Mouse (Mus musculus) embryonic facial prominence, embryonic 14.5 days (tissue): ENCODE measurements around the gene Fam229a. TPM values are rescaled to one million over a fixed set of nuclear protein-coding genes. Genes with fewer than 3 reads are reported as not detected.
A peak's percentile ranks its signal among the peaks of the same experiment; 100 is the strongest.

Source experiments
- ATAC-seq: fragments of 200-750 bp; cut with Nextera tagmentation; 2 replicates; pipeline ENCODE4 v1.8.0; 2017; ENCODE audit warnings: low read depth, moderate number of reproducible peaks, moderate TSS enrichment
- DNase-seq: peaks from one replicate; pipeline ENCODE4 v3.0.0-alpha.2; 2015; ENCODE audit warnings: low spot score
- H3K27ac ChIP-seq: fragments of 300-500 bp; sonication (generic); replicated peaks from 2 replicates; pipeline ENCODE4 v1.5.1; 2014; ENCODE audit warnings: low read depth, mild to moderate bottlenecking, low read length, moderate library complexity
- H3K27me3 ChIP-seq: fragments of 300-500 bp; sonication (generic); replicated peaks from 2 replicates; pipeline ENCODE4 v1.6.1; 2014; ENCODE audit warnings: low read length; ENCODE audit not compliant: control insufficient read depth, insufficient read depth
- H3K36me3 ChIP-seq: fragments of 300-500 bp; sonication (generic); 2 replicates; pipeline ENCODE4 v1.6.1; 2014; ENCODE audit warnings: low read length, mixed read lengths; ENCODE audit not compliant: control insufficient read depth, insufficient read depth
- H3K4me1 ChIP-seq: fragments of 300-500 bp; sonication (generic); 2 replicates; pipeline ENCODE4 v1.6.1; 2014; ENCODE audit warnings: antibody characterized with exemption, low read length; ENCODE audit not compliant: control insufficient read depth, insufficient read depth
- H3K4me2 ChIP-seq: fragments of 300-500 bp; sonication (generic); 2 replicates; pipeline ENCODE4 v1.6.1; 2014; ENCODE audit warnings: low read depth, mild to moderate bottlenecking, low read length, moderate library complexity, mixed read lengths
- H3K4me3 ChIP-seq: fragments of 300-500 bp; sonication (generic); 2 replicates; pipeline ENCODE4 v1.5.1; 2014; ENCODE audit warnings: low read depth, mild to moderate bottlenecking, low read length
- H3K9ac ChIP-seq: fragments of 300-500 bp; sonication (generic); 2 replicates; pipeline ENCODE4 v1.6.1; 2014; ENCODE audit warnings: low read depth, mild to moderate bottlenecking, low read length, moderate library complexity, mixed read lengths
- H3K9me3 ChIP-seq: fragments of 300-500 bp; sonication (generic); 2 replicates; pipeline ENCODE4 v1.6.1; 2016; ENCODE audit warnings: low read length; ENCODE audit not compliant: control insufficient read depth
- WGBS: fragments of 180-500 bp; shearing (Covaris S2); extraction: QIAGEN DNeasy Blood & Tissue Kit; methylation state at CpG from one replicate; pipeline ENCODE4 v1.1.7; 2014; 5-methylcytosine and 5-hydroxymethylcytosine counted together
- polyA plus RNA-seq: library from polyadenylated mRNA; unstranded; fragments of >200 nt; fragmentation: Nextera tagmentation; extraction: Ambion mirVana; gene quantifications from 2 replicates; pipeline ENCODE4 v1.2.1, GENCODE M21; 2014

The Fam229a gene
- polyA plus RNA-seq = not detected in 2 replicates

DNA sequence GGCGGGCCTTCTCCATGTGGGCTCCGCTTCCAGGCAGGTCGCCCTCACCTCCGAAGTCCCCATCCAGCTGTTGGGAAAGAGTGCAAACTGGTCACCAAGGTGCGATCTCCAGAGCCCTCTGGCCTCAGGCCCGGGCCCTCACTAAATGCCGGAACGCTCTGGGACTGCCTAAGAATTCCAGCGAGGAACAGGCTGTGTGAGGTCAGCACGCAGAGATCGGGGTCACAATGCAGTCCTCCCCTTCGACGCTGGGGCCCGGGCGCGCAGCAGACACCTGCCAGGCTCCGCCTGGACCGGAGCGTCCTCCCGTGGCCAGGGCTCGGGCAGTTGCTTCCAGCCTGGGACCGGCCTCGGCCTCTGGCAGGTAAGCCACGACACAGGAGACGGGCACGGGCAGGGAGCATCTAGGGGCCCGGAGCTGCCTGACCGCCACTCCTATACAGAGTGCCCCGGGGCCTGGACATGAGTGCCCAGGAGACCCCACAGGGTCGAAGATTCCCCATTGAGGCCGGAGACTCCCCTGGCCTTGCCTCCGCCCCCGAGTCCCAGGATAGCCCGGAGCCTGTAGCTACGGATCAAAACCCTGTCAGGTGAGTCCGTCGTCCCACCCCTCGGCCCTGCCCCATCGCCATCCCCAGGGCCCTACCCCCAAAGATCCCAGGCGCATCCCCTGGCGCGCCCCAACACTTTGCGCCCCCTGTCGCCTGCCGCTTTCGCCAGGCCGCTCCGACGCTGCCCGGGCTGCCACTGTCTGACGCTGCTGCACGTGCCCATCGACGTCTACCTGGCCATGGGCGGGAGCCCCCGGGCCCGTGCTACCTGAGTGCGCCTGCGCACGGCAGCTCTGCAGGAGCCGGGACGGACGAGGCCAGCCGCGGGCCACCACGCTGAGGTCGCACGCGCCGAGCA lies at the start of gene Fam229a, which contains the start of gene Tssk3:
TSS of gene Fam229a (plus strand) at position 219 of the 909 bp plus-strand sequence.
TSS of gene Tssk3 (minus strand) at position 51 of the 909 bp plus-strand sequence.
- 3% methylated on average over 49 of the region's 70 CpGs for WGBS
- peaks cover 31% of the 10 kb centered on the region for H3K36me3 ChIP-seq
- no peak within 1 kb of the TSS for H3K27ac ChIP-seq
- no peaks in the 10 kb centered on the region for H3K4me1 ChIP-seq
- DNase-seq = peak; percentile 46
- peak within 1 kb of the TSS; percentile 69 for H3K4me2 ChIP-seq
- peak within 1 kb of the TSS; percentile 40 for H3K4me3 ChIP-seq
- no peaks in the 10 kb centered on the region for H3K9me3 ChIP-seq
- peak; percentile 41 for ATAC-seq
- H3K27me3 ChIP-seq = peaks cover 23% of the 10 kb centered on the region
- peak within 1 kb of the TSS; percentile 46; the same call in 1 of the 2 replicates for H3K9ac ChIP-seq

GRCm38 (mm10) chr4:129447360-129447759 lies 43.6 kb upstream of the Fam229a start:
- no peak for DNase-seq
- H3K27me3 ChIP-seq = peaks cover 4% of the 10 kb centered on the region; the same call in 1 of the 2 replicates
- H3K4me3 ChIP-seq = no peak overlapping the region
- no peak overlapping the region for H3K9ac ChIP-seq
- no peaks in the 10 kb centered on the region for H3K4me1 ChIP-seq
- no peaks in the 10 kb centered on the region for H3K9me3 ChIP-seq
- H3K36me3 ChIP-seq = no peaks in the 10 kb centered on the region
- H3K27ac ChIP-seq = no peak overlapping the region
- ATAC-seq = no peak
- no peak overlapping the region for H3K4me2 ChIP-seq
- 84% methylated on average over 8 of the region's 8 CpGs for WGBS

DNA sequence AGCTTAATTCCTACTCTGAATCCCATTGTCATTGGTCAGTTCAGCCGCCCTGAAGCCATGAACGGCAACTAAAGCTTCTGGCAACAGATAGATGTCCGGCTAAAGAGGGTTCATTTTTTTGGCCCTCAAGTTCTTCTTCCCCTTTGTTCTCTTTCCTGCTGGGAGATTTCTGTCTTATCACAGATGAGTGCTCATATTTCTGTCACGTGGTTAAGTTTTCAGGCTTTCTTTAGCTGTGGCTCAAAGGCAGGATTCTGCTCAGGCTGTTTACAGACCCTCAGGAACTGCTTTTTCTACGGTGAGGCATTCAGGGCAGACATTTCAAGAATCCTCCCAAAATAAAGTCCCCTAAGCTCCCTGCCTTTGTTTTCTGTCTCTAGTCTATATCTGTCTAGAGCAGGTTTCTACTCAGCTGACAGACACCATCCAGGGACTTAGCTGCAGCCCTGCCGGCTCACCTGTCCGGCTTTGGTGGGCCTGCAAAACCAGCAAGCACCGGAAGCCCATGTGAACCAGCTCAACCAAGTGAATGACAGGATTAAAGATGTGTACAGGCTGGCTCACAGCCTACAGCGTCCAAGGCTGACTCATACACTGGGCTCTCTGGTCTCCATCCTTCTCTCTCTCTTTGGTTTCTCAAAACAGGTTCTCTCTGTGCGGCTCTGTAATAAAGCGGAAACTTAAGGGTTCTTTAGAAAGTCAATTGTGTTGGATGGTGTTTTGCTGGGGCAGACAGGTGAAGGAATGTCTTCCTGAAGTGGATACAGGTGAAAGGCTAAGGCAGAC lies 43.0 kb upstream of the Fam229a start:
- no peak overlapping the region for H3K4me3 ChIP-seq
- ATAC-seq (peak; percentile 55; the same call in 1 of the 2 replicates), DNase-seq (peak; percentile 13)
- H3K9ac ChIP-seq = no peak overlapping the region
- H3K4me1 ChIP-seq = no peaks in the 10 kb centered on the region
- no peaks in the 10 kb centered on the region for H3K27me3 ChIP-seq
- H3K9me3 ChIP-seq = no peaks in the 10 kb centered on the region
- no peak overlapping the region for H3K27ac ChIP-seq
- H3K36me3 ChIP-seq = no peaks in the 10 kb centered on the region
- H3K4me2 ChIP-seq = no peak overlapping the region
- WGBS = 69% methylated on average over 11 of the region's 11 CpGs

DNA sequence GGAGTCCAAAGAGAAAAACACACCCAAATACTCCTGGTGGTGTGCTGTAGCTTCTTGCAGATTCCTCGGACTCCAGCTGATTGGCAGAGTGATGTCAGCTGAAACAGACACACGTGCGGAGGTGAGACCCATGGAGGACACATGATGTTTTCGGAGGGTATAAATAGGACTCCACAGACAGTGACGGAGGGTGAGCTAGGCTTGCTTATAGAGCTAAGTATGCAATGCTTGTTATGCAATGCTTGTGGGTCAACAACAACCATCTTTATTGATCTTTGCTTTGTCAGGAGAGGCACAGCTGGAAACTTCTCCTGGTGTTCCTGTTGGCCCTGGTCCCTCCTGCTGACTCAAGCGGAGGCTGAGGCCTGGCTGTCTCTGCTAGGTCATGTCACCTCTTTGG lies 42.3 kb upstream of the Fam229a start:
- Histone ChIP-seq H3K36me3 (no peaks in the 10 kb centered on the region), H3K4me2 (no peak overlapping the region), H3K27me3 (no peaks in the 10 kb centered on the region), H3K4me1 (no peaks in the 10 kb centered on the region), H3K9me3 (no peaks in the 10 kb centered on the region), H3K9ac (no peak overlapping the region), H3K4me3 (no peak overlapping the region), H3K27ac (no peak overlapping the region)
- 93% methylated on average over 6 of the region's 6 CpGs for WGBS
- no peak for ATAC-seq
- no peak for DNase-seq

- Histone ChIP-seq H3K9me3 (no peaks in the 10 kb centered on the region), H3K36me3 (no peaks in the 10 kb centered on the region), H3K4me2 (no peak overlapping the region), H3K9ac (no peak overlapping the region), H3K27ac (no peak overlapping the region), H3K4me3 (no peak overlapping the region), H3K4me1 (no peaks in the 10 kb centered on the region), H3K27me3 (no peaks in the 10 kb centered on the region)
- DNase-seq (no peak), ATAC-seq (no peak)
- WGBS = 85% methylated on average over 2 of the region's 2 CpGs
These were observed 40.1 kb upstream of the Fam229a start for GRCm38 (mm10) chr4:129450851-129451250.

DNA sequence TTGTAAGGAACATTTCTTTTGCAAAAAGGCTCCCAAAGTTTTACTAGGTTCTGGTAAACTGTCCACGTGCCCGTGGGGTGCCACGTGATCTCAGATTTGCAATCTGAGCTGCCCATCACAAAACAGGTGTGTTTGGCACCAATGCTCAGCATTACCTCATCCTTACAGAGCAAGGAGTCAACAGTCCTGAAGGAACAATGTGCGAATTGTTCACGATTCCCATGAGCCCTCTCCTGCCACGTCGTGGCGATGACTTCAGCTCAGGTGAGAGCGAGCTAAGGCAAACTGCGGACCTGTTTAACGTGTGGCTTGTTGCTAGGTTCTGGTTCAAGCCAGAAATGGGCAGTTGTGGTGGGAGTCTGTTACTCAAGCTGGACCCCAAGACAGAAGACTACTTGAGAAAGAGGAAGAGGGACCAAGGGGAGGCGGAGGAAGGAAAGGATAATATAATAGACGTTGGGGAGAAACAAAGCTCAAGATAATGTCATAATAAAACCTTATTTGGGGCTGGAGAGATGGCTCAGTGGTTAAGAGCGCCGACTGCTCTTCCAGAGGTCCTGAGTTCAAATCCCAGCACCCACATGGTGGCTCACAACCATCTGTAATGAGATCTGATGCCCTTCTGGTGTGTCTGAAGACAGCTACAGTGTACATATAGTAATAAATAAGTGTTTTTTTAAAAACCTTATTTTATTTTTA lies 39.4 kb upstream of the Fam229a start:
- no peak overlapping the region for H3K4me2 ChIP-seq
- H3K4me1 ChIP-seq = no peaks in the 10 kb centered on the region
- no peaks in the 10 kb centered on the region for H3K36me3 ChIP-seq
- no peak overlapping the region for H3K9ac ChIP-seq
- no peak overlapping the region for H3K27ac ChIP-seq
- H3K9me3 ChIP-seq = no peaks in the 10 kb centered on the region
- 85% methylated on average over 15 of the region's 15 CpGs for WGBS
- H3K4me3 ChIP-seq = no peak overlapping the region
- ATAC-seq (no peak), DNase-seq (peak; percentile 31)
- H3K27me3 ChIP-seq = no peaks in the 10 kb centered on the region

DNA sequence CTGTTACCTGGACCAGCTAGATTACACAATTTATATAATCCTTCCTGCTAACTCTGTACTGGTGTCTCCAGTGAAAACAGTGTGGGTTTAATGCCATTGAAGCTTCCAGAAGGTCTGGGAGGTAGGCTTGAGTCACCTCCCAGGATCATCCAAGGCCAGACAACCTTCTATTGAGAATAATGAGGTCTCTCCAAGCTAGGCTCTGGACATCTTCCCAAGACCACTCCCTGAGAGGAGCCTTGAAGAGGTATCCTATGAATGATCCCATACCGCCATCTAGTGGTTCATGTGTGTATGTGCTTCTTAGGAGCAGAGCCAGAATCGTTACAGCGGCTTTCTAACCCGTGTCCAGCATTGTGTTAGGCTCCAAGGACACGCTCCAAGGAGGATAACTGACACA lies 35.7 kb upstream of the Fam229a start:
- H3K9me3 ChIP-seq = no peaks in the 10 kb centered on the region
- ATAC-seq = peak; percentile 86
- no peak overlapping the region for H3K9ac ChIP-seq
- peak; percentile 93 for DNase-seq
- no peaks in the 10 kb centered on the region for H3K27me3 ChIP-seq
- no peak overlapping the region for H3K4me3 ChIP-seq
- H3K4me2 ChIP-seq = no peak overlapping the region
- 7% methylated on average over 5 of the region's 5 CpGs for WGBS
- H3K27ac ChIP-seq = no peak overlapping the region
- H3K36me3 ChIP-seq = no peaks in the 10 kb centered on the region
- no peaks in the 10 kb centered on the region for H3K4me1 ChIP-seq

GRCm38 (mm10) chr4:129456126-129456525 lies 34.9 kb upstream of the Fam229a start:
- no peak for DNase-seq
- no peak for ATAC-seq
- 49% methylated on average over 5 of the region's 5 CpGs for WGBS

More at GRCm38 (mm10) chr4:129456126-129456525, 34.9 kb upstream of the Fam229a start:
- Histone ChIP-seq H3K4me1 (no peaks in the 10 kb centered on the region), H3K4me3 (no peak overlapping the region), H3K9me3 (no peaks in the 10 kb centered on the region), H3K36me3 (no peaks in the 10 kb centered on the region), H3K4me2 (no peak overlapping the region), H3K27me3 (no peaks in the 10 kb centered on the region), H3K9ac (no peak overlapping the region), H3K27ac (no peak overlapping the region)
